Mouse (Mus musculus) kidney, embryonic 14.5 days (tissue): ENCODE results near the gene Arfgef2. TPM values are rescaled to one million over a fixed set of nuclear protein-coding genes. Genes with fewer than 3 reads are reported as not detected.

ENCODE experiments used
- ATAC-seq: fragments of 200-750 bp; cut with Nextera tagmentation; 2 replicates; pipeline ENCODE4 v1.8.0; 2017; ENCODE audit warnings: moderate number of reproducible peaks, mild to moderate bottlenecking, moderate TSS enrichment, moderate library complexity; ENCODE audit not compliant: low FRiP score, low TSS enrichment
- H3K27ac ChIP-seq: fragments of 300-500 bp; sonication (generic); 2 replicates; pipeline ENCODE4 v1.5.1; 2014; ENCODE audit warnings: low read depth, mild to moderate bottlenecking, low read length, moderate library complexity, mixed read lengths
- H3K27me3 ChIP-seq: fragments of 300-500 bp; sonication (generic); 2 replicates; pipeline ENCODE4 v1.6.1; 2014; ENCODE audit warnings: mild to moderate bottlenecking, low read length; ENCODE audit not compliant: control insufficient read depth, insufficient read depth
- H3K36me3 ChIP-seq: fragments of 300-500 bp; sonication (generic); 2 replicates; pipeline ENCODE4 v1.6.1; 2014; ENCODE audit warnings: low read length, mixed read lengths; ENCODE audit not compliant: control insufficient read depth, insufficient read depth
- H3K4me1 ChIP-seq: fragments of 300-500 bp; sonication (generic); 2 replicates; pipeline ENCODE4 v1.6.1; 2014; ENCODE audit warnings: low read length, mixed read lengths; ENCODE audit not compliant: control insufficient read depth, insufficient read depth
- H3K4me2 ChIP-seq: fragments of 300-500 bp; sonication (generic); replicated peaks from 2 replicates; pipeline ENCODE4 v1.6.1; 2014; ENCODE audit warnings: low read depth, mild to moderate bottlenecking, low read length
- H3K4me3 ChIP-seq: fragments of 300-500 bp; sonication (generic); 2 replicates; pipeline ENCODE4 v1.5.1; 2014; ENCODE audit warnings: mild to moderate bottlenecking, low read length
- H3K9ac ChIP-seq: fragments of 300-500 bp; sonication (generic); 2 replicates; pipeline ENCODE4 v1.6.1; 2014; ENCODE audit warnings: low read depth, mild to moderate bottlenecking, low read length, moderate library complexity
- H3K9me3 ChIP-seq: fragments of 300-500 bp; sonication (generic); 2 replicates; pipeline ENCODE4 v1.6.1; 2016; ENCODE audit warnings: low read length; ENCODE audit not compliant: control insufficient read depth
- WGBS: fragments of 180-500 bp; shearing (Covaris S2); extraction: QIAGEN DNeasy Blood & Tissue Kit; methylation state at CpG from one replicate; pipeline ENCODE4 v1.1.7; 2014; 5-methylcytosine and 5-hydroxymethylcytosine counted together
- polyA plus RNA-seq: library from polyadenylated mRNA; unstranded; fragments of >200 nt; fragmentation: Nextera tagmentation; extraction: Ambion mirVana; gene quantifications from 2 replicates; pipeline ENCODE4 v1.2.1, GENCODE M21; 2014

Gene Arfgef2
- polyA plus RNA-seq, 1 experiment from 2014 or later, result 5.6 TPM

DNA sequence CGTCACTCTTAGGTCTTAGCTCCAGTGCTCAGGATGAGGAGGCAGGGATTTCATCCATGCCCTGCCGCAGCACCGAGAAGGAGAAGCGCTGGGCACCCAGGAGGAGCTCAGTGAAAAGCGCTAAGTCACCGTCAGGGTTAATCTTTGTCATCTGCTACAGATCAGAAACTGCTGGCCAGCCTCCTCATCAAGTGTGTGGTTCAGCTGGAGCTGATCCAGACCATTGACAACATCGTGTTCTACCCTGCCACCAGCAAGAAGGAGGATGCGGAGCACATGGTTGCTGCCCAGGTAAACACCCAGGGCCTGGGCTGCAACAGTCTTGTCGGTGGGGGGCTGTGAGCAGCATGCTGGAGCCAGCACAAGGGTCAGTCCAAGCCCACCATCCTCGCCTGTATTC is 80.2 kb downstream of the Arfgef2 start:
- ATAC-seq, result no peak
- no peaks in the 10 kb centered on the region for H3K9me3 ChIP-seq
- 78% methylated on average over 10 of the region's 10 CpGs for WGBS

DNA sequence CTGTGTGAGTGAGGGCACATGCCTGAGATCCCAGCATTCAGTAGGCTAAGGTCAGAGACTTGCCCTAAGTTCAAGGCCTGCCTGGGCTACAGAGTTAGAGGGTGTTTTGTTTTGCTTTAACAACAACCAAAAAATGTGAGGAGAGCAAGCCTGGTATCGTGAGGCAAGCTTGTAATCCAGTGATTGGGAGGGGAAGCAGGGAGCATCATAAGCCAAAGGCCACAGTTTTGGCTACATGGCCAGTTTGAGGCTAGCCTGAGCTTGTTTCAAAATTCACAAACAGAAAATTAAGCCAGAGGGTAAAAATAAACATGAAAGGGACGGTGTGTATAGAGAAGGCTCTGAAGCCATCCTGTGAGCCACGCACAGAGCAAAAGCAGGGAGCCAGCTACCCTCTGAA is 80.8 kb downstream of the Arfgef2 start:
- ATAC-seq, result no peak
- H3K36me3 ChIP-seq, result peaks cover 15% of the 10 kb centered on the region
- no peak overlapping the region for H3K4me2 ChIP-seq
- no peak overlapping the region for H3K4me3 ChIP-seq
- no peak overlapping the region for H3K27ac ChIP-seq
- WGBS, result 85% methylated on average over 3 of the region's 3 CpGs
- no peaks in the 10 kb centered on the region for H3K4me1 ChIP-seq
- no peaks in the 10 kb centered on the region for H3K9me3 ChIP-seq
- H3K9ac ChIP-seq, result no peak overlapping the region
- no peaks in the 10 kb centered on the region for H3K27me3 ChIP-seq

More for the DNA sequence above, 80.2 kb downstream of the Arfgef2 start:
- peaks cover 14% of the 10 kb centered on the region for H3K36me3 ChIP-seq
- H3K4me1 ChIP-seq, result no peaks in the 10 kb centered on the region
- H3K4me2 ChIP-seq, result no peak overlapping the region
- H3K9ac ChIP-seq, result no peak overlapping the region
- H3K4me3 ChIP-seq, result no peak overlapping the region
- no peaks in the 10 kb centered on the region for H3K27me3 ChIP-seq
- no peak overlapping the region for H3K27ac ChIP-seq

DNA sequence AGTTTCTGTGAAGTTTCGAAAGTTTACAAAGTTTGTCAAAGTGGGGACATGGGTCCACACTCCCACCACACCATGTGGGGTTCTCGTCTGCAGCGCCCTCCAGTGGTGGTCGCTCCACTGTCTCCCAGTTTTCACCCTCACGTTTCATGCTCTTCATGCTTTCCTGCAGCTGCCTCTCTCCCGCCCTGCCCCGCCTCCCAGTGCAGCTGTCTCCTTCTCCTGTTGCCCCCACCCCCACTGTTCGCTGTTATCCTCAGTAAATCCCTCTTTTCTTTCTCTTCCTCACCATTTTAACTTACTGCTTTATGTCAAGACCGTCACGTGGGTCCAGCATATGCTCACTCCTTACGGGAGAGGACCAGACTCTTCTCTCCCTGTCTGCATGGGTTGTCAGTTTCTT is 82.4 kb downstream of the Arfgef2 start:
- H3K4me1 ChIP-seq, result no peaks in the 10 kb centered on the region
- H3K27ac ChIP-seq, result no peak overlapping the region
- no peak overlapping the region for H3K4me3 ChIP-seq
- H3K4me2 ChIP-seq, result no peak overlapping the region
- no peaks in the 10 kb centered on the region for H3K9me3 ChIP-seq
- ATAC-seq, result no peak
- H3K9ac ChIP-seq, result no peak overlapping the region
- no peaks in the 10 kb centered on the region for H3K27me3 ChIP-seq
- 41% methylated on average over 11 of the region's 11 CpGs for WGBS
- peaks cover 24% of the 10 kb centered on the region for H3K36me3 ChIP-seq

DNA sequence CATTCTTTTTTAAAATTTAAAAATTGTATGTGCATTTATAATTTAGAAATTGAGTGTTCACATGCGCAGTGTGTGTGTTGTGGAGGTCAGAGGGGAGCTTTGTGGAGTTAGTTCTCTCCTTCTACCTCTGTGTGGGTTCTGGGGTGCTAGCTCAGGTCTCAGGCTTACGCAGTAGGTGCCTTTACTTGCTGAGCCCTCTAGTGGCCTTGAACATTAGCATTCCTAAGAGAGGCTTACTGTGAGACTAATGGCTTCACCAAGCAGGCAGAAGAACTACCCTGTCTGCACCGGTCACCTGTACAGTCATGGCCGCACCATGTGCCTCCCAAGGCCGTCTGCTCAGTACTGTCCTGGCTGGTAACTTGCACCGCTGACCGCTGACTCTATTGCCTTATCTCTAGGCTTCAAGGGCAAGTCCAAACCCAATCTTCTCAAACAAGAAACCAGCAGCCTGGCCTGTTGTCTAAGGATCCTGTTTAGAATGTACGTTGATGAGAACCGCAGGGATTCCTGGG is 86.0 kb downstream of the Arfgef2 start:
- H3K9me3 ChIP-seq, result no peaks in the 10 kb centered on the region
- no peak for ATAC-seq
- H3K36me3 ChIP-seq, result peaks cover 34% of the 10 kb centered on the region
- no peaks in the 10 kb centered on the region for H3K27me3 ChIP-seq
- H3K4me3 ChIP-seq, result no peak overlapping the region
- WGBS, result 79% methylated on average over 9 of the region's 9 CpGs
- H3K4me1 ChIP-seq, result no peaks in the 10 kb centered on the region
- H3K27ac ChIP-seq, result no peak overlapping the region
- H3K9ac ChIP-seq, result no peak overlapping the region
- no peak overlapping the region for H3K4me2 ChIP-seq

DNA sequence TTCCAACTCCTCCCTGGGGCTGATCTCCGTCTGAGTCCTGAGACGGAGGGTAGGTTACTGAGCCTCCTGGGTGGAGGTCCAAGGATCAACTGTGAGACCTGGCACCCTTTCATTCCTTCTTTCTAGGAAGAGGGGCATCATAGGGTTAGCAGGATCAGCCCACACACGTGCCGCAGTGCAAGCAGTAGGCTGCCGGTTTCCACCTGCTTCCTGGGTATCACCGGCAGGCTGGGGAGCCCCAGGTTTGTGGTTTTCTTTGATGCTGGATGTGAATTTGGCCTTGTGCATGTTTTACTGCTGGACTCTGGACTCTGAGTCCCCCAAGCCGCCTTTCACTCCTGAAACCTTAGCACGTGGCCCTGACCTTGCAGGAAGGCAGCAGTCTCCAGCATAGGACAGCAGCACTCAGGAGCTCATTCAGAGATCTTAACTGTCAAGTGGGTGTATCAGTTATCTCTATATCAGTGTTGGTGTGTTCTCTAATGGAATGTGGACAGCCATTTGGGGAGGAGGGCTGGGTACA is 86.8 kb downstream of the Arfgef2 start:
- no peak for ATAC-seq
- Histone ChIP-seq H3K9ac (no peak overlapping the region), H3K4me1 (no peaks in the 10 kb centered on the region), H3K27me3 (no peaks in the 10 kb centered on the region), H3K4me3 (no peak overlapping the region), H3K27ac (no peak overlapping the region), H3K36me3 (peaks cover 34% of the 10 kb centered on the region), H3K9me3 (no peaks in the 10 kb centered on the region), H3K4me2 (no peak overlapping the region)
- WGBS, result 92% methylated on average over 8 of the region's 8 CpGs

DNA sequence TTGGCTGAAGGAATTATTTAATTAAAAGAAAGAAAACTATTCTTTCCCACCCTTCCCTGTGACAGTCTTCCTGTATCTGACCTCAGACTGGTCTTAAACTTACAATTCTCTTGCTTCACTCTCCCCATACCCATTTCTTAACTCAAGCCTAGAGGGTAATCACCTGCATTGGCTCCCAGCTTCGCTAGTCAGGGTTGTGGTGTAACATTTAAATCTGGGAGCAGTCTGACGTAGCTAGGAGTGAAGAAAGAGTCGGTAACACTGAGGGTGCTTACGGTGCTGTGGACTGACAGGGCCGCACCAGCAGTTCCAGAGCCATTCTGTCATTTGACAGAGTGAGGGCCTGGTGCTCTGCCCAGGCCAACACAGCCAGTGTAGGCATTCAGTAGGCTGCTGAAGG is 87.6 kb downstream of the Arfgef2 start:
- 97% methylated on average over 5 of the region's 5 CpGs for WGBS
- Histone ChIP-seq H3K9ac (no peak overlapping the region), H3K4me2 (no peak overlapping the region), H3K27me3 (no peaks in the 10 kb centered on the region), H3K9me3 (no peaks in the 10 kb centered on the region), H3K4me3 (no peak overlapping the region), H3K4me1 (no peaks in the 10 kb centered on the region), H3K36me3 (peaks cover 34% of the 10 kb centered on the region), H3K27ac (no peak overlapping the region)
- no peak for ATAC-seq

DNA sequence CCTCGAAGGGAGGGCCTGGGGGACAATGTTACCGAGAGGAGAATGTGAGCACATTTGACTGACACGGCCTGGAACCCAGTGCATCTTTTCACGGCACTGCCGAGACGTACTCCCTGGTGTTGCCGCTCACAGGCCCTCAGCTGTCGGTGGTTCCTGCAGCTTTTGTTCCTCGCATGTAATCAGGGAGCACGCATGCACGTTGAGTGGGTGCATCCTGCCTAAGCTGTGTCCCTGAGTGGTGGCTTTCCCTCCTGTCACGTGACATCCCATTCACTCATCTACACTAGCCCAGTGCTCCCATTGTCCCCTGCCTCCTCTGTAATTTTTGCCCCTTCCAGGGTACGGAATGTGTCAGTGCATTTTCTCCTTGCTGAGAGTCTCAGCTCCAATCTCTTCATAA is 91.0 kb downstream of the Arfgef2 start:
- Histone ChIP-seq H3K27ac (no peak overlapping the region), H3K4me2 (no peak overlapping the region), H3K9ac (no peak overlapping the region), H3K9me3 (no peaks in the 10 kb centered on the region), H3K4me3 (no peak overlapping the region), H3K27me3 (no peaks in the 10 kb centered on the region), H3K4me1 (no peaks in the 10 kb centered on the region), H3K36me3 (peaks cover 23% of the 10 kb centered on the region; the same call in 1 of the 2 replicates)
- 89% methylated on average over 13 of the region's 13 CpGs for WGBS
- ATAC-seq, result no peak

DNA sequence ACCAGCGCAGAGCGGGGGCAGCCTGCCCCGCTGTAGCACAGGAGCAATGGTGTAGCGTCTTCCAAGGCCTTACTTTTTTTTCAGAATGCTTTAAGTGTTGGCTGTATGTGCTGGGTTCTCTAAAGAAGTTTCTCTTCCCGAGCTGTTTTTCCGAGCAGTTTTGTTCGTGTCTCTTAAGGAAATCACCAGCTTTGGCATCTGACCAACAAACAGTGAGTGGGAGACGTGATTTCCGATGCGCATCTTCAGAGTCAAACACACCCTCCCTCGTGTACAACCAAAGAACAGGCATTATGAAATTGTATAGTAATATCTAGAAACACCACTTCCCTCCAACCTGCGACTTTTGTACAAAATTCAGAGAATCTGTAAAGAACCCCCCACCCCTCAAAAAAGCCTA is 91.6 kb downstream of the Arfgef2 start:
- Histone ChIP-seq H3K9ac (no peak overlapping the region), H3K9me3 (no peaks in the 10 kb centered on the region), H3K4me3 (no peak overlapping the region), H3K27ac (no peak overlapping the region), H3K4me2 (no peak overlapping the region), H3K27me3 (no peaks in the 10 kb centered on the region), H3K4me1 (no peaks in the 10 kb centered on the region), H3K36me3 (peaks cover 19% of the 10 kb centered on the region; the same call in 1 of the 2 replicates)
- WGBS, result 90% methylated on average over 12 of the region's 12 CpGs
- no peak for ATAC-seq

DNA sequence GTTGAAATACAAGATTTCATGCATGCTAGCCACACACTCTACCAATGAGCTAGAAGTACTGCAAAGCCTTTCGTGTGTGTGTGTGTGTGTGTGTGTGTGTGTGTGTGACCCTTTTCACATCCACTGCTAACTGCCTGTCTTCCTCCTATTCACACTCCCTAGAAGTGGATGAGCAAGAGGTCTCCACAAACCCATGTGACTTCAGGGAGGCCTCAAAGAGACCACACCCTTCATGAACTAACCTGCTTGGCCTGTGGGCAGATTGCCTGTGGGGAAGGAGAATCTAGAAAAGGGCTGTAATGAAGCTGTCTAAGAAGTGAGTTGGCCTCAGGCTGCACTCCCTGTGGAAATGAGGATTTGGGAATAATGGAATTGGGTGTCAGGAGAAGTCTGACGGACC is 93.8 kb downstream of the Arfgef2 start:
- Histone ChIP-seq H3K27ac (no peak overlapping the region), H3K9me3 (no peaks in the 10 kb centered on the region), H3K36me3 (peaks cover 7% of the 10 kb centered on the region; the same call in 1 of the 2 replicates), H3K4me2 (no peak overlapping the region), H3K9ac (no peak overlapping the region), H3K27me3 (no peaks in the 10 kb centered on the region), H3K4me3 (no peak overlapping the region), H3K4me1 (no peaks in the 10 kb centered on the region)
- no peak for ATAC-seq
- WGBS, result 80% methylated on average over 2 of the region's 2 CpGs
